Mouse (Mus musculus) megakaryocyte, embryonic 14.5 days (primary cell): ENCODE measurements around the gene Atad1. TPM values are rescaled to one million over a fixed set of nuclear protein-coding genes. Genes with fewer than 3 reads are reported as not detected.

Experiments used
- H3K27me3 ChIP-seq: replicated peaks from 2 replicates; pipeline ENCODE3; 2012; ENCODE audit warnings: inconsistent platforms
- H3K36me3 ChIP-seq: replicated peaks from 2 replicates; pipeline ENCODE3; 2012; ENCODE audit warnings: low read length, inconsistent platforms, mixed read lengths
- H3K4me1 ChIP-seq: 2 replicates; pipeline ENCODE4 v1.6.1; 2012; ENCODE audit warnings: inconsistent platforms
- H3K4me3 ChIP-seq: replicated peaks from 2 replicates; pipeline ENCODE3; 2012; ENCODE audit warnings: moderate library complexity, mild to moderate bottlenecking, inconsistent platforms
- H3K9me3 ChIP-seq: 2 replicates; pipeline ENCODE4 v1.6.1; 2012; ENCODE audit warnings: inconsistent platforms
- FLI1 ChIP-seq: IDR thresholded peaks from 2 replicates; pipeline ENCODE4 v1.6.1; 2012; ENCODE audit warnings: low read length, inconsistent platforms, mixed read lengths
- GATA1 ChIP-seq: IDR thresholded peaks from 3 replicates; pipeline ENCODE4 v1.6.1; 2012; ENCODE audit warnings: mixed read lengths, low read length, inconsistent platforms, borderline replicate concordance
- polyA plus RNA-seq: library from polyadenylated mRNA; stranded (reverse); fragments of >175 nt; gene quantifications from 2 replicates; pipeline ENCODE4 v1.2.3, GENCODE M21; 2012; ENCODE audit warnings: low replicate concordance; ENCODE audit not compliant: insufficient read depth

Gene Atad1
- polyA plus RNA-seq, 1 experiment: 2.4 TPM

GRCm38 (mm10) chr19:32758793-32759161 is 19.2 kb upstream of the Atad1 start:
- Histone ChIP-seq H3K4me3 (peak overlapping the region; percentile 99), H3K9me3 (no peaks in the 10 kb centered on the region), H3K27me3 (peaks cover 10% of the 10 kb centered on the region), H3K36me3 (peaks cover 18% of the 10 kb centered on the region), H3K4me1 (peaks cover 39% of the 10 kb centered on the region)
- TF ChIP-seq GATA1 (no peak), FLI1 (no peak)

- Histone ChIP-seq H3K4me3 (peak overlapping the region; percentile 99), H3K4me1 (peaks cover 35% of the 10 kb centered on the region), H3K9me3 (no peaks in the 10 kb centered on the region), H3K36me3 (peaks cover 12% of the 10 kb centered on the region), H3K27me3 (peaks cover 10% of the 10 kb centered on the region)
- TF ChIP-seq FLI1: no peak
Measured at GRCm38 (mm10) chr19:32757831-32758792, 18.5 kb upstream of the Atad1 start.

- peaks cover 31% of the 10 kb centered on the region for H3K4me1 ChIP-seq
- H3K36me3 ChIP-seq: peaks cover 3% of the 10 kb centered on the region
- peaks cover 10% of the 10 kb centered on the region for H3K27me3 ChIP-seq
- no peak for TF ChIP-seq FLI1
- TF ChIP-seq GATA1: no peak
- no peaks in the 10 kb centered on the region for H3K9me3 ChIP-seq
- H3K4me3 ChIP-seq: peak within 1 kb of the TSS; percentile 99
Measured at GRCm38 (mm10) chr19:32756900-32757725, 17.5 kb upstream of the Atad1 start, which contains the start of gene Pten. Pten (plus strand) TSS chr19:32757497.

- Histone ChIP-seq H3K4me3 (peak overlapping the region; percentile 99), H3K9me3 (no peaks in the 10 kb centered on the region), H3K4me1 (peaks cover 31% of the 10 kb centered on the region), H3K36me3 (peaks cover 3% of the 10 kb centered on the region), H3K27me3 (peaks cover 10% of the 10 kb centered on the region)
- TF ChIP-seq FLI1 (no peak), GATA1 (no peak)
Measured at GRCm38 (mm10) chr19:32756636-32756899, 17.0 kb upstream of the Atad1 start.

- H3K27me3 ChIP-seq: peaks cover 10% of the 10 kb centered on the region
- peaks cover 31% of the 10 kb centered on the region for H3K4me1 ChIP-seq
- H3K4me3 ChIP-seq: peak overlapping the region; percentile 99
- no peaks in the 10 kb centered on the region for H3K9me3 ChIP-seq
- peaks cover 3% of the 10 kb centered on the region for H3K36me3 ChIP-seq
- no peak for TF ChIP-seq FLI1
- TF ChIP-seq GATA1: no peak
Measured at GRCm38 (mm10) chr19:32755792-32756635, 16.4 kb upstream of the Atad1 start.

- peaks cover 25% of the 10 kb centered on the region for H3K4me1 ChIP-seq
- TF ChIP-seq GATA1 (no peak), FLI1 (no peak)
- no peaks in the 10 kb centered on the region for H3K9me3 ChIP-seq
- peak overlapping the region; percentile 99 for H3K4me3 ChIP-seq
- H3K36me3 ChIP-seq: no peaks in the 10 kb centered on the region
- H3K27me3 ChIP-seq: peaks cover 10% of the 10 kb centered on the region
Measured at GRCm38 (mm10) chr19:32755104-32755791, 15.7 kb upstream of the Atad1 start.

- Histone ChIP-seq H3K36me3 (no peaks in the 10 kb centered on the region), H3K9me3 (no peaks in the 10 kb centered on the region), H3K4me1 (peaks cover 21% of the 10 kb centered on the region), H3K4me3 (peak overlapping the region; percentile 30), H3K27me3 (peaks cover 10% of the 10 kb centered on the region)
- no peak for TF ChIP-seq GATA1
- TF ChIP-seq FLI1: no peak
Measured at GRCm38 (mm10) chr19:32754188-32755000, 14.8 kb upstream of the Atad1 start.

- TF ChIP-seq FLI1 (no peak), GATA1 (no peak)
- Histone ChIP-seq H3K4me3 (no peak overlapping the region), H3K36me3 (no peaks in the 10 kb centered on the region), H3K27me3 (peaks cover 10% of the 10 kb centered on the region), H3K9me3 (no peaks in the 10 kb centered on the region), H3K4me1 (peaks cover 17% of the 10 kb centered on the region)
Measured at GRCm38 (mm10) chr19:32753386-32753785, 13.8 kb upstream of the Atad1 start.

- TF ChIP-seq GATA1: no peak
- TF ChIP-seq FLI1: no peak
- H3K4me1 ChIP-seq: peaks cover 17% of the 10 kb centered on the region
- no peak overlapping the region for H3K4me3 ChIP-seq
- H3K27me3 ChIP-seq: peaks cover 2% of the 10 kb centered on the region
- H3K9me3 ChIP-seq: no peaks in the 10 kb centered on the region
- no peaks in the 10 kb centered on the region for H3K36me3 ChIP-seq
Measured at GRCm38 (mm10) chr19:32752357-32752756, 12.8 kb upstream of the Atad1 start.
